Mouse (Mus musculus) testis, postnatal 10 days (tissue): ENCODE results near the gene Cdh13.

Experiments used
- DNase-seq: peaks from one replicate; pipeline ENCODE4 v3.0.0; 2021; ENCODE audit warnings: low spot score

The Cdh13 gene

GRCm38 (mm10) chr8:119263750-119264149 is 980.2 kb downstream of the Cdh13 start:
- no peak for DNase-seq

GRCm38 (mm10) chr8:119266304-119266703 is 982.8 kb downstream of the Cdh13 start:
- DNase-seq: no peak

GRCm38 (mm10) chr8:119269576-119269975 is 986.0 kb downstream of the Cdh13 start:
- no peak for DNase-seq

- no peak for DNase-seq
These were observed 986.8 kb downstream of the Cdh13 start for GRCm38 (mm10) chr8:119270371-119270770.

GRCm38 (mm10) chr8:119272891-119273290 is 989.4 kb downstream of the Cdh13 start:
- no peak for DNase-seq

- DNase-seq: no peak
These were observed 991.9 kb downstream of the Cdh13 start for GRCm38 (mm10) chr8:119275442-119275841.

- no peak for DNase-seq
These were observed 993.5 kb downstream of the Cdh13 start for GRCm38 (mm10) chr8:119277047-119277451.

- DNase-seq: no peak
These were observed 998.2 kb downstream of the Cdh13 start for GRCm38 (mm10) chr8:119281761-119282160.

- no peak for DNase-seq
These were observed 1001.0 kb downstream of the Cdh13 start for GRCm38 (mm10) chr8:119284516-119284915.

- DNase-seq: no peak
These were observed 1001.4 kb downstream of the Cdh13 start for GRCm38 (mm10) chr8:119284920-119285319.

GRCm38 (mm10) chr8:119295477-119295876 is 1011.9 kb downstream of the Cdh13 start:
- peak; percentile 47 for DNase-seq

GRCm38 (mm10) chr8:119297752-119298151 is 1014.2 kb downstream of the Cdh13 start:
- peak; percentile 51 for DNase-seq

- DNase-seq: no peak
These were observed 1016.8 kb downstream of the Cdh13 start for GRCm38 (mm10) chr8:119300335-119300734.

- DNase-seq: no peak
These were observed 1020.7 kb downstream of the Cdh13 start for GRCm38 (mm10) chr8:119304196-119304595.

- no peak for DNase-seq
These were observed 1027.9 kb downstream of the Cdh13 start for GRCm38 (mm10) chr8:119311412-119311811.

- DNase-seq: no peak
These were observed 1039.7 kb downstream of the Cdh13 start for GRCm38 (mm10) chr8:119323215-119323614.

GRCm38 (mm10) chr8:119339546-119339945 is 1056.0 kb downstream of the Cdh13 start:
- no peak for DNase-seq

GRCm38 (mm10) chr8:119343606-119344005 is 1060.1 kb downstream of the Cdh13 start:
- DNase-seq: no peak

GRCm38 (mm10) chr8:119344190-119344856 is 1060.8 kb downstream of the Cdh13 start, which contains the start of gene Hsbp1:
Gene Hsbp1 (plus strand): TSS chr8:119344488.
- DNase-seq: peak; percentile 98

GRCm38 (mm10) chr8:119345029-119345682 is 1061.6 kb downstream of the Cdh13 start:
- DNase-seq: no peak

- no peak for DNase-seq
These were observed 1062.1 kb downstream of the Cdh13 start for GRCm38 (mm10) chr8:119345683-119346075.

GRCm38 (mm10) chr8:119351647-119352046 is 1068.1 kb downstream of the Cdh13 start:
- DNase-seq: no peak

GRCm38 (mm10) chr8:119352977-119353658 is 1069.6 kb downstream of the Cdh13 start:
- no peak for DNase-seq
